Mouse (Mus musculus) myocyte (in vitro differentiated cells): ENCODE results near the gene Ift80. TPM values are rescaled to one million over a fixed set of nuclear protein-coding genes. Genes with fewer than 3 reads are reported as not detected.

Source experiments
- H3K27me3 ChIP-seq: one replicate; pipeline ENCODE4 v1.6.1; 2011; ENCODE audit not compliant: control insufficient read depth, insufficient read depth, insufficient read length
- H3K36me3 ChIP-seq: one replicate; pipeline ENCODE4 v1.6.1; 2011; ENCODE audit not compliant: control insufficient read depth, insufficient read depth
- H3K4me2 ChIP-seq: one replicate; pipeline ENCODE4 v1.6.1; 2011; ENCODE audit warnings: low read depth, control low read depth
- H3K4me3 ChIP-seq: one replicate; pipeline ENCODE4 v1.5.1; 2011; ENCODE audit warnings: mild to moderate bottlenecking, control low read depth, moderate library complexity
- H3K79me2 ChIP-seq: one replicate; pipeline ENCODE4 v1.6.1; 2011; ENCODE audit not compliant: control insufficient read depth, insufficient read depth
- H3ac ChIP-seq: one replicate; pipeline ENCODE4 v1.6.1; 2011; ENCODE audit not compliant: control insufficient read depth, insufficient read length
- CEBPB ChIP-seq: IDR thresholded peaks from 2 replicates; pipeline ENCODE4 v1.6.1; 2011; ENCODE audit warnings: mild to moderate bottlenecking, moderate library complexity; ENCODE audit not compliant: poor library complexity, insufficient read depth, severe bottlenecking
- E2F4 ChIP-seq: IDR thresholded peaks from one replicate; pipeline ENCODE4 v1.6.1; 2011; ENCODE audit warnings: mild to moderate bottlenecking, control low read depth, moderate library complexity; ENCODE audit not compliant: insufficient read depth
- MAX ChIP-seq: IDR thresholded peaks from one replicate; pipeline ENCODE4 v1.6.1; 2011; ENCODE audit warnings: low read depth, mild to moderate bottlenecking, control low read depth
- MYOD1 ChIP-seq, 3 experiments: IDR thresholded peaks; one replicate each; pipeline ENCODE4 v1.6.1; 2011; ENCODE audit warnings: control low read depth in 2 of 3, low read depth in 2 of 3, mild to moderate bottlenecking in 2 of 3, moderate library complexity in 1 of 3; ENCODE audit not compliant: insufficient read length in 2 of 3, control insufficient read depth in 1 of 3
- MYOG ChIP-seq, 3 experiments: IDR thresholded peaks; one replicate each; pipeline ENCODE4 v1.6.1; 2011; ENCODE audit warnings: control low read depth in 2 of 3, low read depth in 2 of 3, mild to moderate bottlenecking in 2 of 3; ENCODE audit not compliant: insufficient read length in 2 of 3, control insufficient read depth in 1 of 3, insufficient read depth in 1 of 3
- POLR2A ChIP-seq: IDR thresholded peaks from one replicate; pipeline ENCODE4 v1.6.1; 2011; ENCODE audit warnings: low read depth, mild to moderate bottlenecking, control low read depth, moderate library complexity; ENCODE audit not compliant: insufficient read length
- POLR2AphosphoS2 ChIP-seq: IDR thresholded peaks from one replicate; pipeline ENCODE4 v1.6.1; 2011; ENCODE audit warnings: low read depth, control low read depth; ENCODE audit not compliant: insufficient read length
- REST ChIP-seq: IDR thresholded peaks from one replicate; pipeline ENCODE4 v1.6.1; 2011; ENCODE audit warnings: mild to moderate bottlenecking, control low read depth, moderate library complexity; ENCODE audit not compliant: insufficient read depth, insufficient read length
- TCF12 ChIP-seq: IDR thresholded peaks from one replicate; pipeline ENCODE4 v1.6.1; 2011; ENCODE audit warnings: mild to moderate bottlenecking, control low read depth; ENCODE audit not compliant: poor library complexity, insufficient read depth, severe bottlenecking
- TCF3 ChIP-seq: IDR thresholded peaks from one replicate; pipeline ENCODE4 v1.6.1; 2011; ENCODE audit warnings: low read depth, control low read depth; ENCODE audit not compliant: insufficient read length
- USF1 ChIP-seq: IDR thresholded peaks from one replicate; pipeline ENCODE4 v1.6.1; 2011; ENCODE audit warnings: low read depth, mild to moderate bottlenecking, control low read depth, moderate library complexity
- polyA plus RNA-seq: library from polyadenylated mRNA; unstranded; fragments of >200 nt; fragmentation: generic; extraction: Trizol; gene quantifications from one replicate; pipeline ENCODE4 v1.2.1, GENCODE M21; 2012; ENCODE audit warnings: missing spikeins

The Ift80 gene
- polyA plus RNA-seq, 1 experiment: 3.5 TPM

DNA sequence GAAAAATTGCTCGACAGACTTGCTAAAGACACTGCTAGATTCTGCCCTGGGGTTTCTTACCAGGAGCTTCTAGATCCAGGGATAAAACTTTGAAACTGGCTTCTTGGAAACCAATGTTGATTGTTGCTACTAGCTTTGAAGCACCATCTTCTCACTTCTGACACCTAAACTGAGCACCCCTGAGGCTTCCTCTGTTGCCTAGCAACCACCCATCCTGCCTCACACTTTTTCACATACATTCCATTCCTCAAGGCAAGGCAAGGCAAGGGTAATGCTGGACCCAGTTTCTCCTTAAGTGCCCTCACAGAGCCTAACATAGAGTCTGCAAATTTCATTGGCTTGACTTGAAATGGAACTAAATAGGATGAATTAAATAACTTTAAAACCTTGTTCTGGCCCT, 152.0 kb downstream of the Ift80 start:
- TF ChIP-seq E2F4: no peak
- no peak for TF ChIP-seq MYOG (IDR thresholded peaks at IDR 0.05; ENCODE audit: control insufficient read depth in 1 of 3, insufficient read depth in 1 of 3, insufficient read length in 2 of 3, low read depth in 2 of 3)
- no peak for TF ChIP-seq USF1
- no peak for TF ChIP-seq TCF3
- TF ChIP-seq REST: no peak
- TF ChIP-seq POLR2AphosphoS2: no peak
- TF ChIP-seq POLR2A: no peak
- TF ChIP-seq CEBPB: no peak
- Histone ChIP-seq H3K79me2 (no peaks in the 10 kb centered on the region), H3K27me3 (peaks cover 5% of the 10 kb centered on the region), H3K4me3 (no peak overlapping the region), H3K36me3 (no peaks in the 10 kb centered on the region), H3K4me2 (no peak overlapping the region), H3ac (no peak overlapping the region)

DNA sequence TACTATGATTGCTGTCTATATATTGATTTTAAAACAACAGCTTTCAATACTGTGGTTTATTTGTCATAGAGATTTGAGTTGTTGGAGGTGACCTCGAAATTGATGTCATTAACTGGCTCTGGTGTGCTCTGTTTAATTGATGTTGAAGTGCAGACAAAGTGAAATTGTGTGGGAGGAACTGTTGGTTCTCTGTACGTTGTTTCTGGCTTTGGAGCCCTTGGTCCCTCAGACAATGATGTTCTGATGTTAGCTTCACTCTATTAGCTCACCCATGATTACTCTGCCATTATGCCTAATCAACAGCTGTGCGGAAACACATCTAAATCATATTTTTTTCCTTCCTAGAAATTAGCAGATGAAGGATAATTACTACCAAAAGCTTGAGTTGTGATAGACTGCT, 156.0 kb downstream of the Ift80 start:
- Histone ChIP-seq H3ac (no peak overlapping the region), H3K36me3 (no peaks in the 10 kb centered on the region), H3K4me3 (no peak overlapping the region), H3K27me3 (peaks cover 5% of the 10 kb centered on the region), H3K4me2 (no peak overlapping the region), H3K79me2 (no peaks in the 10 kb centered on the region)
- no peak for TF ChIP-seq TCF3

DNA sequence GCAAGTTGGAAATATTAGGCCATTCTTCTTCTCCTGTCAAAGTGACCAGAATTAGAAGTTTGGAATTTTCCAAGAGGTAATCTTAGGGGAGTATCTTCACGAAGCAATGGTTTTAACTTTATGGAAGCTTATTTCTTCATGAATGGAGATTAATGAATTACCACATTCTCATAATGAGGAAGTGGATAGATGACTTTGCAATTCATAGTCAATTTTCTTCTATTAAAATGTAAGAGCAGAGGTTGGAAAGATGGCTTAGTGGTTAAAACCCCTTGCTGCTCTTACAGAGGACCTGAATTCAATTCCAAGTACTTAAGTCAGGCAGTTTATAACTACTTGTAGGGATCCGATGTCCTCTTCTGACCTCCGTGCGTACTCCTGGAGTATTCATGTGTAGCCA, 160.3 kb downstream of the Ift80 start:
- Histone ChIP-seq H3K27me3 (peaks cover 5% of the 10 kb centered on the region), H3K4me2 (no peak overlapping the region), H3K36me3 (no peaks in the 10 kb centered on the region), H3K79me2 (no peaks in the 10 kb centered on the region), H3K4me3 (no peak overlapping the region), H3ac (no peak overlapping the region)
- TF ChIP-seq TCF12 (no peak), CEBPB (no peak), MYOG (IDR thresholded peaks at IDR 0.05; ENCODE audit: control insufficient read depth in 1 of 3, insufficient read depth in 1 of 3, insufficient read length in 2 of 3, low read depth in 2 of 3) (no peak), TCF3 (no peak), USF1 (no peak), POLR2A (no peak), MAX (no peak), POLR2AphosphoS2 (no peak), MYOD1 (IDR thresholded peaks at IDR 0.05; ENCODE audit: control insufficient read depth in 1 of 3, insufficient read length in 2 of 3, low read depth in 2 of 3) (no peak), E2F4 (no peak), REST (no peak)

Other genes with a start within 250 kb of the Ift80 start
- not detected for gene 1110032F04Rik, start 135.0 kb downstream of the Ift80 start, polyA plus RNA-seq
- gene Smc4, start 168 bp upstream of the Ift80 start, polyA plus RNA-seq: 14.2 TPM
- gene Trim59, start 40.2 kb upstream of the Ift80 start, polyA plus RNA-seq: 8.2 TPM
- 23.0 TPM for gene Kpna4, start 122.5 kb upstream of the Ift80 start, polyA plus RNA-seq
- gene Arl14, start 217.8 kb upstream of the Ift80 start, polyA plus RNA-seq: not detected